Mouse (Mus musculus) small intestine, adult 2 months (tissue): ENCODE results near the gene Cage1. TPM values are rescaled to one million over a fixed set of nuclear protein-coding genes. Genes with fewer than 3 reads are reported as not detected.

Experiments used
- H3K27ac ChIP-seq: fragments of 200-500 bp; 2 replicates; pipeline ENCODE4 v1.5.1; 2012; ENCODE audit warnings: low read depth, low read length, control low read depth, inconsistent platforms; ENCODE audit not compliant: insufficient read depth
- H3K27me3 ChIP-seq: fragments of 200-500 bp; 2 replicates; pipeline ENCODE4 v1.6.1; 2012; ENCODE audit warnings: mild to moderate bottlenecking, moderate library complexity, low read length, inconsistent platforms; ENCODE audit not compliant: control insufficient read depth, insufficient read depth
- H3K36me3 ChIP-seq: fragments of 200-500 bp; 2 replicates; pipeline ENCODE4 v1.6.1; 2012; ENCODE audit warnings: mild to moderate bottlenecking, low read length, control low read depth, inconsistent platforms; ENCODE audit not compliant: control insufficient read depth, insufficient read depth
- H3K4me1 ChIP-seq: fragments of 200-500 bp; 2 replicates; pipeline ENCODE4 v1.6.1; 2012; ENCODE audit warnings: low read length, inconsistent platforms, mixed read lengths; ENCODE audit not compliant: control insufficient read depth, insufficient read depth, insufficient read length
- H3K4me3 ChIP-seq: fragments of 200-500 bp; 2 replicates; pipeline ENCODE4 v1.5.1; 2012; ENCODE audit warnings: low read depth, mild to moderate bottlenecking, control low read depth, inconsistent platforms, low read length, moderate library complexity
- CTCF ChIP-seq: fragments of 200-500 bp; IDR thresholded peaks from 2 replicates; pipeline ENCODE4 v1.5.1; 2012; ENCODE audit warnings: low read depth, mild to moderate bottlenecking, control low read depth, inconsistent platforms, low read length, moderate library complexity, mixed read lengths; ENCODE audit not compliant: insufficient replicate concordance, insufficient read length; ENCODE audit errors: extremely low read depth
- POLR2A ChIP-seq: fragments of 200-500 bp; IDR thresholded peaks from 2 replicates; pipeline ENCODE4 v1.6.1; 2012; ENCODE audit warnings: low read depth, mild to moderate bottlenecking, control low read depth, inconsistent platforms, low read length, moderate library complexity
- WGBS: fragments of 180-500 bp; shearing (Covaris S2); methylation state at CpG from one replicate; pipeline ENCODE4 v1.1.7; 2018; 5-methylcytosine and 5-hydroxymethylcytosine counted together
- polyA plus RNA-seq: library from polyadenylated mRNA; depleted of rRNA; stranded (reverse); fragments of >200 nt; gene quantifications from 2 replicates; pipeline ENCODE4 v1.2.3, GENCODE M21; 2012

Gene Cage1
- polyA plus RNA-seq, 1 experiment = 0.04 TPM

GRCm38 (mm10) chr13:37965126-37965914 is 71.5 kb downstream of the Cage1 start:
- Histone ChIP-seq H3K36me3 (no peaks in the 10 kb centered on the region), H3K4me3 (no peak overlapping the region), H3K4me1 (peaks cover 4% of the 10 kb centered on the region), H3K27ac (no peak overlapping the region), H3K27me3 (no peaks in the 10 kb centered on the region)
- peak; percentile 10; the same call in 1 of the 2 replicates for TF ChIP-seq CTCF
- no peak for TF ChIP-seq POLR2A
- 78% methylated on average over 17 of the region's 17 CpGs for WGBS

DNA sequence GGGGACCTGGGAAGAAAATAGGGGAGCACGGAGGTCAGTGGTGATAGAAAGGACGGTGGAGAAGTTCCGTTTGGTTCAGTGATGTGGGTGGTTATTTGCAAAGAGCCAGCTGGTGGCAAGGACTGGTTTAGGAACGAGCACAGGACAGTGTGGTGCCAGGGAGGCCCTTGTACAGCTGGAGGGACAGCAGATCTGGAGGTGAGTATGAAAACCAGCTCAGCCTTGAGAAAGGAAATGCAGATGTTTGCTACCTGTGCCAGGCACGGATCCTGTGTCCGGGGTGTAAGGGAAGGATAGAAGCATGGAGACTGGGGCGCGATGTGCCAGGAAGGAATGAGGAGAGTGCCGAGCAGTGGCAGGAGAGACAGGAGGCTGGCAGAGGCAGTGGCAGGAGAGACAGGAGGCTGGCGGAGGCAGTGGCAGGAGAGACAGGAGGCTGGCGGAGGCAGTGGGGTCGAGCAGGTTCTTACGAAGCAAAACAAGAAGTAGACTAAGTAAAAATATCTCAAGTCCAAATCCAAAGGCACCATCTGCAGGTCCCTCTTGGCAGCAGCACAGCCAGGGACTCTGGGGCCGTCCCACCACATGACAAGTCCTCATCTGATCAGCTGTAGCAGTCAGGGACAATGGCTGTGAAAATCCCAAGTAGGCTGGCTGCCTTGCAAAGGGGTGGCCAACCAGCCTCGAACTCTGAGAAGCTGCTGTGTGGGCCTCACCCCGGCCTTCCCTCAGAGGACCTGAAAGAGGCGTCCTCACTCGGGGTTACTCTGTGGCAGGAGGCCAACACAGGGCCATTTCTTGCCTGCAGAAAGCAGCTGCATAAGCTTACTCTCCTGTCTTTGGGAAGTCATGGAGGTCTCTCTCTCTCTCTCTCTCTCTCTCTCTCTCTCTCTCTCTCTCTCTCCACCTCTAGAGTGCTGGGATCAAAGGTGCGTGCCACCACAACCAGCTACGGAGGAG is 72.5 kb downstream of the Cage1 start:
- H3K27me3 ChIP-seq = no peaks in the 10 kb centered on the region
- H3K4me3 ChIP-seq = 0 out of 2 replicates have a peak overlapping the region, but pooled peaks have one; percentile 11
- no peak overlapping the region for H3K27ac ChIP-seq
- peaks cover 4% of the 10 kb centered on the region for H3K4me1 ChIP-seq
- no peaks in the 10 kb centered on the region for H3K36me3 ChIP-seq
- WGBS = 70% methylated on average over 20 of the region's 20 CpGs
- TF ChIP-seq CTCF (no peak), POLR2A (no peak)

GRCm38 (mm10) chr13:37963354-37964007 is 73.4 kb downstream of the Cage1 start:
- H3K27ac ChIP-seq = no peak overlapping the region
- 6% methylated on average over 12 of the region's 12 CpGs for WGBS

GRCm38 (mm10) chr13:37962541-37962940 is 74.3 kb downstream of the Cage1 start:
- H3K36me3 ChIP-seq = no peaks in the 10 kb centered on the region
- WGBS = 89% methylated on average over 9 of the region's 9 CpGs
- TF ChIP-seq CTCF (no peak), POLR2A (no peak)
- H3K27me3 ChIP-seq = no peaks in the 10 kb centered on the region
- peaks cover 13% of the 10 kb centered on the region for H3K4me1 ChIP-seq
- no peak overlapping the region for H3K27ac ChIP-seq
- H3K4me3 ChIP-seq = no peak overlapping the region

More at GRCm38 (mm10) chr13:37963354-37964007, 73.4 kb downstream of the Cage1 start:
- Histone ChIP-seq H3K36me3 (no peaks in the 10 kb centered on the region), H3K27me3 (no peaks in the 10 kb centered on the region), H3K4me3 (peak overlapping the region; percentile 57), H3K4me1 (peaks cover 8% of the 10 kb centered on the region)
- no peak for TF ChIP-seq POLR2A
- TF ChIP-seq CTCF = peak; percentile 93; the same call in 1 of the 2 replicates

DNA sequence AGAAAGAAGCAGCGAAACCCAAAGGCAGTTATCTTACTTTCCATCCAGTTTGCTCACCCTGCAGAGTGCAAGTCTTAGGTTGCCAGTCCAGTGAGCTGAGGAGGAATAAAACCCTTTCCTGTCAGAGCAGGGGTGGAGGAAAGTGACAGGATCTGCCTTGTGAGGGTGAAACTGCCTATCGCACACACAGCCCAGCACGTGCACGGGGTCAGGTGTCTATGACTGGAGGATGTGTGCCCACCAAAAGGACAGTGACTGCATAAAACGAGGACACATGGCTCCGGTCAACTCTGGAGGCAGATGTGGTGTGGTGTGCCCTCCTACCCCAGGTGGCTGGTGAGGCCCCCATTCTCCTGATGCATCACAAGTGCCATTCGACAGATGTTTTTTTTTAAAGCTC is 76.9 kb downstream of the Cage1 start:
- no peaks in the 10 kb centered on the region for H3K27me3 ChIP-seq
- TF ChIP-seq CTCF (no peak), POLR2A (no peak)
- H3K4me1 ChIP-seq = peaks cover 9% of the 10 kb centered on the region; the same call in 1 of the 2 replicates
- H3K4me3 ChIP-seq = no peak overlapping the region
- H3K27ac ChIP-seq = no peak overlapping the region
- WGBS = 93% methylated on average over 7 of the region's 7 CpGs
- H3K36me3 ChIP-seq = no peaks in the 10 kb centered on the region

- Histone ChIP-seq H3K27ac (peak overlapping the region; percentile 51; the same call in 1 of the 2 replicates), H3K4me1 (peaks cover 9% of the 10 kb centered on the region; the same call in 1 of the 2 replicates), H3K4me3 (no peak overlapping the region), H3K27me3 (no peaks in the 10 kb centered on the region), H3K36me3 (no peaks in the 10 kb centered on the region)
- 82% methylated on average over 15 of the region's 15 CpGs for WGBS
- TF ChIP-seq POLR2A = no peak
- TF ChIP-seq CTCF = no peak
Measured at GRCm38 (mm10) chr13:37959239-37959907, 77.5 kb downstream of the Cage1 start.
